Mouse (Mus musculus) heart, embryonic 11.5 days (tissue): ENCODE data around the gene Nectin4. TPM values are rescaled to one million over a fixed set of nuclear protein-coding genes. Genes with fewer than 3 reads are reported as not detected.

Experiments used
- ATAC-seq: fragments of 200-750 bp; cut with Nextera tagmentation; replicated peaks from 2 replicates; pipeline ENCODE4 v1.8.0; 2017; ENCODE audit warnings: moderate library complexity; ENCODE audit not compliant: insufficient number of reproducible peaks, low FRiP score, low TSS enrichment
- H3K27ac ChIP-seq: fragments of 300-500 bp; sonication (generic); 2 replicates; pipeline ENCODE4 v1.5.1; 2014; ENCODE audit warnings: mild to moderate bottlenecking, low read depth, low read length
- H3K27me3 ChIP-seq: fragments of 300-500 bp; sonication (generic); 2 replicates; pipeline ENCODE4 v1.6.1; 2014; ENCODE audit warnings: mild to moderate bottlenecking, low read length, mixed read lengths; ENCODE audit not compliant: control insufficient read depth, insufficient read depth
- H3K36me3 ChIP-seq: fragments of 300-500 bp; sonication (generic); 2 replicates; pipeline ENCODE4 v1.6.1; 2014; ENCODE audit warnings: mild to moderate bottlenecking, low read length, moderate library complexity, mixed read lengths; ENCODE audit not compliant: control insufficient read depth, insufficient read depth
- H3K4me1 ChIP-seq: fragments of 300-500 bp; sonication (generic); 2 replicates; pipeline ENCODE4 v1.6.1; 2014; ENCODE audit warnings: low read length; ENCODE audit not compliant: control insufficient read depth, insufficient read depth
- H3K4me2 ChIP-seq: fragments of 300-500 bp; sonication (generic); 2 replicates; pipeline ENCODE4 v1.6.1; 2014; ENCODE audit warnings: mild to moderate bottlenecking, moderate library complexity
- H3K4me3 ChIP-seq: fragments of 300-500 bp; sonication (generic); 2 replicates; pipeline ENCODE4 v1.5.1; 2014; ENCODE audit warnings: low read depth, low read length
- H3K9ac ChIP-seq: fragments of 300-500 bp; sonication (generic); 2 replicates; pipeline ENCODE4 v1.6.1; 2014; ENCODE audit warnings: mild to moderate bottlenecking, low read depth, low read length, moderate library complexity
- H3K9me3 ChIP-seq: fragments of 300-500 bp; sonication (generic); replicated peaks from 2 replicates; pipeline ENCODE4 v1.6.1; 2016; ENCODE audit warnings: low read length; ENCODE audit not compliant: control insufficient read depth
- WGBS: fragments of 180-500 bp; shearing (Covaris S2); extraction: QIAGEN DNeasy Blood & Tissue Kit; methylation state at CpG from one replicate; pipeline ENCODE4 v1.1.7; 2014; ENCODE audit not compliant: insufficient replicate concordance; 5-methylcytosine and 5-hydroxymethylcytosine counted together
- polyA plus RNA-seq: library from polyadenylated mRNA; unstranded; fragments of >200 nt; fragmentation: Nextera tagmentation; extraction: Ambion mirVana; gene quantifications from 2 replicates; pipeline ENCODE4 v1.2.1, GENCODE M21; 2014

Gene Nectin4
- polyA plus RNA-seq, 1 experiment from 2014 or later, result 0.20 TPM

DNA sequence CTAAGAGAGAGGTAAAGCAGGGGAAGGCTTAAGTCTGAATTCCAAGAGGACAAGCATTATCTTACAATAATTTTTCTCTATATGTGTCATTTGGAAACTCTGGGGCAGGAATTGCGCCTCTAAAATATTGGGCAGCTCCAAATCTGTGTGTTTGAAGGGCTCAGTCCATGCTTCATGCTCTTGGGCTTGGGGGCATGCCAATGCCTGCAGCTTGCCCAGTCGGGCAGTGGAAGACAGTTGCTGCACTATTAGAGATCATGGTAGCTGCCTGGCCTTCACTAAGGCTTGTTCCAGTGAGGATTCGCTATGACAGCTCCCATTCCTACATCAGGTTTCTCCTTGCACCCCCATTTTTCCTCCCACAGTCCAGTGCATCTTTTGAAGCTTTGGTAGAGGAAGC lies 21.2 kb upstream of the Nectin4 start:
- H3K9me3 ChIP-seq, result peaks cover 2% of the 10 kb centered on the region; the same call in 1 of the 2 replicates
- no peak overlapping the region for H3K4me3 ChIP-seq
- no peaks in the 10 kb centered on the region for H3K4me1 ChIP-seq
- H3K4me2 ChIP-seq, result no peak overlapping the region
- no peak overlapping the region for H3K27ac ChIP-seq
- H3K36me3 ChIP-seq, result no peaks in the 10 kb centered on the region
- no peak overlapping the region for H3K9ac ChIP-seq
- no peak for ATAC-seq
- 86% methylated on average over 3 of the region's 3 CpGs for WGBS
- no peaks in the 10 kb centered on the region for H3K27me3 ChIP-seq

DNA sequence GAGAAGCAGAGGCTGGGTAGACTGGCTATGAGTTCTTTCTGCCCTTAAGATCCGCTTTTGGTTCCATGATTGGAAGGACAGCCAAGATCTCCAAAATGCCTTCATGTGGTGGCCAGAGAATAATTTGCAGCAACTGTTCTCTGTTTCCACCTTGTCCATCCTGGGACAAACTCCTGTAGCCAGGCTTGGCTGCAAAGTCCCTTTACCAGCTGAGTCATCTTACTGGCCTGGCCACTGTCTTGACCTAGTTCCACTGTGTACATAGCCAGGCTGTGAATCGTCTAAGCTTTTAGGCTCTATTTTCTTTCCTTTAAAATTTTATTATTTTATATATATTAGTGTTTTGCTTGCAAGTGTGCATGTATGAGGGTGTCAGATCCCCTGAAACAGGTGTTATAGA lies 20.7 kb upstream of the Nectin4 start:
- peaks cover 2% of the 10 kb centered on the region; the same call in 1 of the 2 replicates for H3K9me3 ChIP-seq
- no peak overlapping the region for H3K9ac ChIP-seq
- 87% methylated on average over 2 of the region's 2 CpGs for WGBS
- no peak overlapping the region for H3K4me2 ChIP-seq
- H3K4me3 ChIP-seq, result no peak overlapping the region
- H3K27ac ChIP-seq, result no peak overlapping the region
- H3K4me1 ChIP-seq, result no peaks in the 10 kb centered on the region
- no peak for ATAC-seq
- H3K36me3 ChIP-seq, result no peaks in the 10 kb centered on the region
- no peaks in the 10 kb centered on the region for H3K27me3 ChIP-seq

DNA sequence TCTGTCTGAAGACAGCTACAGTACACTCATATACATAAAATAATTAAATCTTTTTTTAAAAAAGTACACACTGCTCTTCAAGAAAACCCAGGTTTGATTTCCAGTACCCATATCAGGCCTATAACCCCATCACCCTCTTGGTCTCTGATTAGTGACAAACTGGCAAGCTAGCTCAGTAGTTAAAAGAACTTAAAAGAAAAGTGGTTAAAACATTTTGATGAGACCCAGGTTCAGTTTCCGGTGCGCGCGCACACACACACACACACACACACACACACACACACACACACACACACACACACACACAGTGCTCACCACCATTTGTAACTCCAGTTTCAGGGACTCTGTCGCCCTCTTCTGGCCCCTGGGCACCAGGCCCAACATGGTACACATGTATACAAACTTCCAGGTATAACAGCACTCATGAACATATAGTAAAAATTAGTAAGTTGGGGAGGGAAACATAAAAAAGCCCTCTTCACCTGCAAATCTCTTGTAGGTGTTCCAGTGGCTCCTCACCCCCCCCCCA lies 14.0 kb upstream of the Nectin4 start:
- peaks cover 12% of the 10 kb centered on the region; the same call in 1 of the 2 replicates for H3K36me3 ChIP-seq
- H3K9ac ChIP-seq, result no peak overlapping the region
- H3K4me1 ChIP-seq, result peaks cover 4% of the 10 kb centered on the region; the same call in 1 of the 2 replicates
- no peak for ATAC-seq
- no peak overlapping the region for H3K4me2 ChIP-seq
- peaks cover 4% of the 10 kb centered on the region; the same call in 1 of the 2 replicates for H3K9me3 ChIP-seq
- no peak overlapping the region for H3K4me3 ChIP-seq
- H3K27ac ChIP-seq, result no peak overlapping the region
- H3K27me3 ChIP-seq, result no peaks in the 10 kb centered on the region
- 78% methylated on average over 5 of the region's 5 CpGs for WGBS

DNA sequence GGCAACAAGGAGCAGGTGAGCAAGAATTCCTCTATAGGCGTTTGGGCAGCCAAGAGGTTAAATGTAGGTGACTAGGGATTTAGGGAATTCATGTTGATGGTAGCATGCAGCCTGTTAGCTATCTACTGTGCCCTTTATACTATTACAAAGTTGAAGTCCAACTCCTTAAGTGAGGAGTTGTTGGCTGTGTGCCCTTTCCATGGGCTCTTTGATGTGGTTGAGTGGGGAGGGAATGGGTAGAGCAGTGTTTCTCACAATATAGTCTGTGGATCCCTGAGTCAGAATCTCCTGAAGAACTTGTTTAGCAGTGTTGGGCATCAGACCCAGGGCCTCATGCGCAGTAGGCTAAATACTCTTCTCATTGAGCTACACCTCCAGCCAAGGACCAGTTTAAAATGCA lies 13.1 kb upstream of the Nectin4 start:
- H3K36me3 ChIP-seq, result peaks cover 12% of the 10 kb centered on the region; the same call in 1 of the 2 replicates
- ATAC-seq, result no peak
- WGBS, result 86% methylated on average over 2 of the region's 2 CpGs

DNA sequence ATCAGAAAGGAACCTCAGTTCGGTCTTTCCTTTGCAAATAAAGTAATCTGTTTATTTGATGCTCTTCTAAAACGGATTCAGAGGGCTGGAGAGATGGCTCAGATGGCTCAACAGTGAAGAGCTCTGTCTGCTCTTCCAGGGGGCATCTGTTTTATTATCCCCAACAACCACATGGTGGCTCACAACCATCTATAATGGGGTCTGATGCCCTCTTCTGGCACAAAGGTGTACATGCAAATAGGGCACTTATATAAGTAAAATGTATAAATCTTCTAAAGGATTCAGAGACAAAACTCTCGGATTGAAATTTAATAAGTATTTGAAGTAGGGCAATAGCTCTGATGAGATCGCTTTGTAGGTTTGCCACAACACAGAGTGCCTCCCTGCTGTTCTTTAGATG lies 11.5 kb upstream of the Nectin4 start:
- ATAC-seq, result no peak
- no peak overlapping the region for H3K27ac ChIP-seq
- H3K4me3 ChIP-seq, result no peak overlapping the region
- peaks cover 12% of the 10 kb centered on the region; the same call in 1 of the 2 replicates for H3K36me3 ChIP-seq
- peaks cover 4% of the 10 kb centered on the region; the same call in 1 of the 2 replicates for H3K4me1 ChIP-seq
- no peak overlapping the region for H3K4me2 ChIP-seq
- H3K9ac ChIP-seq, result no peak overlapping the region
- H3K27me3 ChIP-seq, result no peaks in the 10 kb centered on the region
- H3K9me3 ChIP-seq, result peaks cover 4% of the 10 kb centered on the region; the same call in 1 of the 2 replicates
- WGBS, result 68% methylated on average over 4 of the region's 4 CpGs

More for the DNA sequence above, 13.1 kb upstream of the Nectin4 start:
- Histone ChIP-seq H3K9ac (no peak overlapping the region), H3K27ac (no peak overlapping the region), H3K4me2 (no peak overlapping the region), H3K4me1 (peaks cover 4% of the 10 kb centered on the region; the same call in 1 of the 2 replicates), H3K9me3 (peaks cover 4% of the 10 kb centered on the region; the same call in 1 of the 2 replicates), H3K27me3 (no peaks in the 10 kb centered on the region), H3K4me3 (no peak overlapping the region)

DNA sequence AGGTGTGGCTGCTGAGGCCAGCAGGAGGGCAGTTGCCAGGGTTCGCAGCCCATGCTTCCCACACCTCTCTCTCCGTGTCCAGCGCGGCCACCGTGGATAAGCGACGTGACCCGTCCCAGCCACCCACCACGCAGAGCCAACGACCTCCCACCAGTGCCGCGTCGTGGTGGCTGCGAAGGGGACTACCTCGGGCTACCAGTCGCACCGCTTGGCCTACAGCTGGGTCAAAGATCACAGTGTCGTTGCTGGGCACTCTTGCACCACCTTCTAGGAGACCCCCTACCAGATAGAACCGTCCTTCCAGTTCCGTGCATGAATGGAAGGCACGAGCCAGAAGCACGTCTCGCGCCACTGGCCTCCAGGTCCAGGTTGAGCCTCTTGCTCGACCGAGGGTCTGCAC lies 9.6 kb upstream of the Nectin4 start:
- ATAC-seq, result peak; percentile 27
- peaks cover 4% of the 10 kb centered on the region; the same call in 1 of the 2 replicates for H3K4me1 ChIP-seq

DNA sequence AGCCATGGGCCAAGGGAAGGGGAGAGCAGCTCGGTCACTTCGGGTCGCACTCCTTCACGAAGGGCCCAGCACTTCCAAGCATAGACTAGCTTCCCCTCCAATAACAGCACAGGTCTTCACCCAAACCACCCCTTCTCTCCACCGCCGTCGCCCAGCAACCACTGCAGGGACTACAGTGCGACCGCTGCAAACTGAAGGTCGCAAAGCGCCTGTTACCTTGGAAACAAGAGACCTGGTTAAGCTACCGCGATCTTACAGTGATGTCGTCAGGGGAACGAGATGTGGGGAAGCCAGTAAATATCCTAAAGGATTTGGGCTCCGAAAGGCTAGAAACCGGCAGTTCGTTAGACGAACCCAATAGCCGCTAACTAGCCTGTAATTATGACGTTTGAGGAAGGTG lies 9.2 kb upstream of the Nectin4 start, which contains the start of gene Klhdc9:
TSS of gene Klhdc9 (minus strand) at position 143 of the 400 bp plus-strand sequence.
- Histone ChIP-seq H3K27me3 (no peaks in the 10 kb centered on the region), H3K36me3 (peaks cover 12% of the 10 kb centered on the region; the same call in 1 of the 2 replicates), H3K4me3 (peak within 1 kb of the TSS; percentile 42), H3K9me3 (peaks cover 4% of the 10 kb centered on the region; the same call in 1 of the 2 replicates), H3K27ac (no peak within 1 kb of the TSS), H3K4me1 (peaks cover 4% of the 10 kb centered on the region; the same call in 1 of the 2 replicates), H3K4me2 (peak within 1 kb of the TSS; percentile 78), H3K9ac (peak within 1 kb of the TSS; percentile 47)
- peak; percentile 80 for ATAC-seq
- under 1% methylated on average over 21 of the region's 21 CpGs for WGBS

More for the DNA sequence above, 9.6 kb upstream of the Nectin4 start:
- Histone ChIP-seq H3K27me3 (no peaks in the 10 kb centered on the region), H3K27ac (no peak overlapping the region), H3K4me2 (peak overlapping the region; percentile 78), H3K9me3 (peaks cover 4% of the 10 kb centered on the region; the same call in 1 of the 2 replicates), H3K9ac (peak overlapping the region; percentile 47), H3K4me3 (peak overlapping the region; percentile 42), H3K36me3 (peaks cover 12% of the 10 kb centered on the region; the same call in 1 of the 2 replicates)
- 7% methylated on average over 26 of the region's 26 CpGs for WGBS

DNA sequence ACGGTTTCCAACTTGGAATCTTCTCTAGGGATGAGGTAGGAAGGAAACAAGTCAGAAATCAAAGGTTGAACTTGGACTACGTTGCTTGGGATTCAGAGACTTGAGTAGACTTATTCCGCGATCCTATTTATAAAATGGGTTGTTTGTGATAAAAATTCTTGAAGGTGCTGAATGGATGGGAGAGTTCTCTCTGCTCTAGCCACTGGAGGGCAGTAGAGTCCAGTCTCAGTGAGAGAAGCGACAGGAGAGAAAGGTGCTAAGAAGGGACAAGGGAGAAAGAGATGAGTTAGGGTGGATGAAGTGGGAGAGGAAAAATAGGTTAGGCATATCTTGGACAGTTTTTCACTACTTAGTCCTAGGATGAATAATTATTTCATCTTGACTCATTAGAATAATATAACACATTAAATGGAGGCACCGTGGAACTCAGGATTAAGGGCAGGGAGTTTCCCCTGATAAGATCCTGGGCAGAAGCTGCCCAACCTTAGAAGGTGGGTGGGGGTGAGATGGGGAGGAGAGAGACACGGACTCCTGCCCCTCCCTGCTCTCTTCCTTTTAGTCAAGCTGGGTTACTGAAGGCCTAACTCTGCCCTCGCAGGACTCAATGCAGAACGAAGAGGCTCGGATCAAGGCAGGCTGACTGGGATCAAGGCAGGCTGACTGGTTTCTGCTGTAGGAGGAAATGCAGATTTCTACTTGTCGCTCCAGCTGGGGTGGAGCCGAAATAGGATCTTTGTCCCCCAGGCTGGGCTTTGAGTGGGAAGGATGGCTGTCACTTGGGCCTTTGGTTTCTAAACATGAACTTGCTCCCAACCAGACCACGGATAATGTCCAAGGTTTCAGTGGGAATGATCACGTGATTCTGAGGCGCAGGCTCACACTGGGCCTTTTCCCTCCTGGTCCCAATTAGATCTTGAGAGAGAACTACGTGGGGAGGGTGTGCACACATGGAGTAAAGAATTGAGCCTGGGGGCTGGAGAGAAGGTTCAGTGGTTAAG lies 8.5 kb upstream of the Nectin4 start:
- Histone ChIP-seq H3K4me3 (peak overlapping the region; percentile 42), H3K36me3 (peaks cover 12% of the 10 kb centered on the region; the same call in 1 of the 2 replicates), H3K27me3 (no peaks in the 10 kb centered on the region), H3K27ac (no peak overlapping the region), H3K4me2 (peak overlapping the region; percentile 78), H3K4me1 (peaks cover 4% of the 10 kb centered on the region; the same call in 1 of the 2 replicates), H3K9ac (peak overlapping the region; percentile 47), H3K9me3 (peaks cover 3% of the 10 kb centered on the region; the same call in 1 of the 2 replicates)
- WGBS, result 25% methylated on average over 16 of the region's 16 CpGs
- ATAC-seq, result no peak; the same call in 1 of the 2 replicates
